Mouse (Mus musculus) left cerebral cortex, postnatal 14 days (tissue): ENCODE measurements at regions not wholly inside any gene's neighbourhood (a gene's known extent, or its start where the extent isn't known, plus 50 kb on each side); places are given as distances from the start of the nearest gene placed in this dataset.
A peak's percentile ranks its signal among the peaks of the same experiment; 100 is the strongest.

ENCODE experiments used
- DNase-seq, 2 experiments: peaks; one replicate each; pipeline ENCODE4 v3.0.0; 2021 to 2022; ENCODE audit warnings: low spot score in 2 of 2, mixed read lengths in 1 of 2
- intact Hi-C: fragments of 180-260 bp; cut with DNase I; formaldehyde crosslinking; loops from one replicate; pipeline ENCODE4 v1.15.1; 2025

GRCm38 (mm10) chr1:143060698-143061576 is 579.5 kb upstream of the B3galt2 start:
- intact Hi-C loops: no loop called here
- no peak for DNase-seq

- DNase-seq: no peak
- intact Hi-C loops: no loop called here
These were observed 575.0 kb upstream of the B3galt2 start for GRCm38 (mm10) chr1:143065493-143065892.

GRCm38 (mm10) chr1:143071781-143072382 is 568.6 kb upstream of the B3galt2 start:
- no peak for DNase-seq
- intact Hi-C loops: no loop called here

GRCm38 (mm10) chr1:143074999-143075398 is 565.5 kb upstream of the B3galt2 start:
- intact Hi-C loops: no loop called here
- no peak for DNase-seq

GRCm38 (mm10) chr1:143080441-143080840 is 560.0 kb upstream of the B3galt2 start:
- intact Hi-C loops: no loop called here
- no peak for DNase-seq

- intact Hi-C loops: no loop called here
- DNase-seq: no peak
These were observed 543.6 kb upstream of the B3galt2 start for GRCm38 (mm10) chr1:143096904-143097303.

- intact Hi-C loops: no loop called here
- peak in 1 of 2 experiments; percentile 13 for DNase-seq
These were observed 542.2 kb upstream of the B3galt2 start for GRCm38 (mm10) chr1:143098307-143098706.

GRCm38 (mm10) chr1:143122185-143122584 is 518.3 kb upstream of the B3galt2 start:
- intact Hi-C loops: no loop called here
- DNase-seq: no peak

- intact Hi-C loops: no loop called here
- no peak for DNase-seq
These were observed 510.2 kb upstream of the B3galt2 start for GRCm38 (mm10) chr1:143130257-143130656.

- no peak for DNase-seq
- intact Hi-C loops: no loop called here
These were observed 507.7 kb upstream of the B3galt2 start for GRCm38 (mm10) chr1:143132806-143133205.

GRCm38 (mm10) chr1:143145111-143145984 is 495.1 kb upstream of the B3galt2 start:
- intact Hi-C loops: no loop called here
- no peak for DNase-seq

- DNase-seq: peak in 1 of 2 experiments; percentile 18
- intact Hi-C loops: no loop called here
These were observed 469.2 kb upstream of the B3galt2 start for GRCm38 (mm10) chr1:143171286-143171685.

GRCm38 (mm10) chr1:143173836-143174235 is 466.6 kb upstream of the B3galt2 start:
- intact Hi-C loops: no loop called here
- DNase-seq: no peak

- intact Hi-C loops: no loop called here
- DNase-seq: no peak
These were observed 448.2 kb upstream of the B3galt2 start for GRCm38 (mm10) chr1:143192167-143192793.

GRCm38 (mm10) chr1:143200213-143200889 is 440.1 kb upstream of the B3galt2 start:
- intact Hi-C loops: no loop called here
- DNase-seq: peak; percentile 34 to 35

GRCm38 (mm10) chr1:143200971-143201370 is 439.5 kb upstream of the B3galt2 start:
- no peak for DNase-seq
- intact Hi-C loops: no loop called here

GRCm38 (mm10) chr1:143202182-143202581 is 438.3 kb upstream of the B3galt2 start:
- DNase-seq: no peak
- intact Hi-C loops: no loop called here

GRCm38 (mm10) chr1:143204070-143204469 is 436.4 kb upstream of the B3galt2 start:
- DNase-seq: no peak
- intact Hi-C loops: no loop called here

GRCm38 (mm10) chr1:143206995-143207394 is 433.5 kb upstream of the B3galt2 start:
- no peak for DNase-seq

More at GRCm38 (mm10) chr1:143206995-143207394, 433.5 kb upstream of the B3galt2 start:
- intact Hi-C loops: no loop called here
